Mouse (Mus musculus) embryonic facial prominence, embryonic 13.5 days (tissue): ENCODE data around the gene Rnf126. TPM values are rescaled to one million over a fixed set of nuclear protein-coding genes. Genes with fewer than 3 reads are reported as not detected.
A peak's percentile ranks its signal among the peaks of the same experiment; 100 is the strongest.

ENCODE experiments used
- ATAC-seq: fragments of 200-750 bp; cut with Nextera tagmentation; 2 replicates; pipeline ENCODE4 v1.8.0; 2017; ENCODE audit warnings: low read depth; ENCODE audit not compliant: insufficient number of reproducible peaks, insufficient read depth, low FRiP score, low TSS enrichment
- H3K27ac ChIP-seq: fragments of 300-500 bp; sonication (generic); 2 replicates; pipeline ENCODE4 v1.5.1; 2015; ENCODE audit warnings: moderate library complexity, mild to moderate bottlenecking, inconsistent platforms
- H3K27me3 ChIP-seq: fragments of 300-500 bp; sonication (generic); 2 replicates; pipeline ENCODE4 v1.6.1; 2015; ENCODE audit warnings: mild to moderate bottlenecking, inconsistent platforms
- H3K36me3 ChIP-seq: fragments of 300-500 bp; sonication (generic); 2 replicates; pipeline ENCODE4 v1.6.1; 2015; ENCODE audit warnings: mild to moderate bottlenecking, inconsistent platforms
- H3K4me1 ChIP-seq: fragments of 300-500 bp; sonication (generic); 2 replicates; pipeline ENCODE4 v1.6.1; 2015; ENCODE audit warnings: inconsistent platforms
- H3K4me2 ChIP-seq: fragments of 300-500 bp; sonication (generic); 2 replicates; pipeline ENCODE4 v1.6.1; 2015; ENCODE audit warnings: moderate library complexity, mild to moderate bottlenecking, inconsistent platforms
- H3K4me3 ChIP-seq: fragments of 300-500 bp; sonication (generic); 2 replicates; pipeline ENCODE4 v1.5.1; 2015; ENCODE audit warnings: mild to moderate bottlenecking, inconsistent platforms
- H3K9ac ChIP-seq: fragments of 300-500 bp; sonication (generic); 2 replicates; pipeline ENCODE4 v1.6.1; 2015; ENCODE audit warnings: mild to moderate bottlenecking, inconsistent platforms
- H3K9me3 ChIP-seq: fragments of 300-500 bp; sonication (generic); 2 replicates; pipeline ENCODE4 v1.6.1; 2016; ENCODE audit warnings: inconsistent platforms
- WGBS: fragments of 180-500 bp; shearing (Covaris S2); methylation state at CpG from one replicate; pipeline ENCODE4 v1.1.7; 2015; ENCODE audit warnings: mixed read lengths; 5-methylcytosine and 5-hydroxymethylcytosine counted together
- polyA plus RNA-seq: library from polyadenylated mRNA; unstranded; fragments of >200 nt; fragmentation: Nextera tagmentation; extraction: Ambion mirVana; gene quantifications from 2 replicates; pipeline ENCODE4 v1.2.1, GENCODE M21; 2015

Gene Rnf126
- polyA plus RNA-seq, 1 experiment from 2014 or later = 96.5 TPM

GRCm38 (mm10) chr10:79709307-79709706, 57.4 kb downstream of the Rnf126 start:
- Histone ChIP-seq H3K4me2 (no peak overlapping the region), H3K27me3 (peaks cover 10% of the 10 kb centered on the region), H3K4me1 (peaks cover 29% of the 10 kb centered on the region), H3K27ac (no peak overlapping the region), H3K4me3 (no peak overlapping the region), H3K9ac (0 out of 2 replicates have a peak overlapping the region, but pooled peaks have one; percentile 16), H3K9me3 (no peaks in the 10 kb centered on the region), H3K36me3 (peaks cover 58% of the 10 kb centered on the region)
- no peak for ATAC-seq
- 78% methylated on average over 7 of the region's 7 CpGs for WGBS

- H3K36me3 ChIP-seq = peaks cover 58% of the 10 kb centered on the region
- H3K27me3 ChIP-seq = peaks cover 4% of the 10 kb centered on the region; the same call in 1 of the 2 replicates
- no peak overlapping the region for H3K27ac ChIP-seq
- 86% methylated on average over 21 of the region's 21 CpGs for WGBS
- no peak for ATAC-seq
- no peak overlapping the region for H3K4me3 ChIP-seq
- peaks cover 29% of the 10 kb centered on the region for H3K4me1 ChIP-seq
- H3K9ac ChIP-seq = 0 out of 2 replicates have a peak overlapping the region, but pooled peaks have one; percentile 16
- H3K4me2 ChIP-seq = no peak overlapping the region
- H3K9me3 ChIP-seq = no peaks in the 10 kb centered on the region
Observed at GRCm38 (mm10) chr10:79708668-79709067, 58.1 kb downstream of the Rnf126 start.

Other genes starting within 250 kb of the Rnf126 start
- gene Plpp2, start 233.2 kb downstream of the Rnf126 start, polyA plus RNA-seq = 19.8 and 23.4 TPM in 2 replicates
- gene Mier2, start 211.8 kb downstream of the Rnf126 start, polyA plus RNA-seq = 71.0 and 73.6 TPM in 2 replicates
- gene Theg, start 179.6 kb downstream of the Rnf126 start, polyA plus RNA-seq = not detected in 2 replicates
- not detected in 2 replicates for gene C2cd4c, start 152.9 kb downstream of the Rnf126 start, polyA plus RNA-seq
- gene Shc2, start 129.0 kb downstream of the Rnf126 start, polyA plus RNA-seq = 11.7 and 13.7 TPM in 2 replicates
- not detected in 2 replicates for gene Odf3l2, start 121.2 kb downstream of the Rnf126 start, polyA plus RNA-seq
- 11.3 and 11.8 TPM in 2 replicates for gene Madcam1, start 102.4 kb downstream of the Rnf126 start, polyA plus RNA-seq
- 58.1 and 62.1 TPM in 2 replicates for gene Tpgs1, start 97.6 kb downstream of the Rnf126 start, polyA plus RNA-seq
- 102 and 106 TPM in 2 replicates for gene Cdc34, start 84.8 kb downstream of the Rnf126 start, polyA plus RNA-seq
- gene Gzmm, start 77.9 kb downstream of the Rnf126 start, polyA plus RNA-seq = 0.81 and 0.84 TPM in 2 replicates
- 703 and 715 TPM in 2 replicates for gene Bsg, start 62.5 kb downstream of the Rnf126 start, polyA plus RNA-seq
- 0.10 and 0.12 TPM in 2 replicates for gene Hcn2, start 50.3 kb downstream of the Rnf126 start, polyA plus RNA-seq
- 42.8 and 50.9 TPM in 2 replicates for gene Polrmt, start 20.4 kb downstream of the Rnf126 start, polyA plus RNA-seq
- 0.54 and 0.80 TPM in 2 replicates for gene Fgf22, start 11.9 kb downstream of the Rnf126 start, polyA plus RNA-seq
- 7.5 and 8.3 TPM in 2 replicates for gene Fstl3, start 10.3 kb upstream of the Rnf126 start, polyA plus RNA-seq
- gene Prss57, start 24.0 kb upstream of the Rnf126 start, polyA plus RNA-seq = not detected in 2 replicates
- 105 and 112 TPM in 2 replicates for gene Palm, start 26.6 kb upstream of the Rnf126 start, polyA plus RNA-seq
- gene Misp, start 54.0 kb upstream of the Rnf126 start, polyA plus RNA-seq = 2.5 and 5.2 TPM in 2 replicates
- gene Ptbp1, start 87.5 kb upstream of the Rnf126 start, polyA plus RNA-seq = 386 and 390 TPM in 2 replicates
- gene Prtn3, start 107.5 kb upstream of the Rnf126 start, polyA plus RNA-seq = 7.3 and 8.5 TPM in 2 replicates
- 126 and 138 TPM in 2 replicates for gene Plppr3, start 107.7 kb upstream of the Rnf126 start, polyA plus RNA-seq
- 1.9 TPM in 1 of 2 replicates, not detected in the other for gene Elane, start 119.3 kb upstream of the Rnf126 start, polyA plus RNA-seq
- gene Cfd, start 123.9 kb upstream of the Rnf126 start, polyA plus RNA-seq = not detected in 2 replicates
- 47.6 and 49.3 TPM in 2 replicates for gene Med16, start 142.0 kb upstream of the Rnf126 start, polyA plus RNA-seq
- gene Gm26602, start 143.9 kb upstream of the Rnf126 start, polyA plus RNA-seq = 8.1 and 29.9 TPM in 2 replicates
- 0.98 and 1.3 TPM in 2 replicates for gene Kiss1r, start 150.0 kb upstream of the Rnf126 start, polyA plus RNA-seq
- 190 and 206 TPM in 2 replicates for gene R3hdm4, start 154.3 kb upstream of the Rnf126 start, polyA plus RNA-seq
- gene Arid3a, start 160.1 kb upstream of the Rnf126 start, polyA plus RNA-seq = 5.3 and 6.9 TPM in 2 replicates
- 97.7 and 106 TPM in 2 replicates for gene Wdr18, start 193.2 kb upstream of the Rnf126 start, polyA plus RNA-seq
- gene Grin3b, start 203.8 kb upstream of the Rnf126 start, polyA plus RNA-seq = 0.52 and 0.83 TPM in 2 replicates
- 15.4 and 17.0 TPM in 2 replicates for gene Tmem259, start 217.4 kb upstream of the Rnf126 start, polyA plus RNA-seq
- 298 and 319 TPM in 2 replicates for gene Cnn2, start 221.6 kb upstream of the Rnf126 start, polyA plus RNA-seq
- gene Abca7, start 229.5 kb upstream of the Rnf126 start, polyA plus RNA-seq = 2.2 and 2.6 TPM in 2 replicates
- gene Arhgap45, start 249.7 kb upstream of the Rnf126 start, polyA plus RNA-seq = 3.9 and 4.6 TPM in 2 replicates